Mouse (Mus musculus) kidney, embryonic 14.5 days (tissue): ENCODE measurements at regions not wholly inside any gene's neighbourhood (a gene's known extent, or its start where the extent isn't known, plus 50 kb on each side); places are given as distances from the start of the nearest gene placed in this dataset.

Experiments
- ATAC-seq: fragments of 200-750 bp; cut with Nextera tagmentation; 2 replicates; pipeline ENCODE4 v1.8.0; 2017; ENCODE audit warnings: moderate number of reproducible peaks, mild to moderate bottlenecking, moderate TSS enrichment, moderate library complexity; ENCODE audit not compliant: low FRiP score, low TSS enrichment
- H3K27ac ChIP-seq: fragments of 300-500 bp; sonication (generic); 2 replicates; pipeline ENCODE4 v1.5.1; 2014; ENCODE audit warnings: low read depth, mild to moderate bottlenecking, low read length, moderate library complexity, mixed read lengths
- H3K27me3 ChIP-seq: fragments of 300-500 bp; sonication (generic); 2 replicates; pipeline ENCODE4 v1.6.1; 2014; ENCODE audit warnings: mild to moderate bottlenecking, low read length; ENCODE audit not compliant: control insufficient read depth, insufficient read depth
- H3K36me3 ChIP-seq: fragments of 300-500 bp; sonication (generic); 2 replicates; pipeline ENCODE4 v1.6.1; 2014; ENCODE audit warnings: low read length, mixed read lengths; ENCODE audit not compliant: control insufficient read depth, insufficient read depth
- H3K4me1 ChIP-seq: fragments of 300-500 bp; sonication (generic); 2 replicates; pipeline ENCODE4 v1.6.1; 2014; ENCODE audit warnings: low read length, mixed read lengths; ENCODE audit not compliant: control insufficient read depth, insufficient read depth
- H3K4me2 ChIP-seq: fragments of 300-500 bp; sonication (generic); replicated peaks from 2 replicates; pipeline ENCODE4 v1.6.1; 2014; ENCODE audit warnings: low read depth, mild to moderate bottlenecking, low read length
- H3K4me3 ChIP-seq: fragments of 300-500 bp; sonication (generic); 2 replicates; pipeline ENCODE4 v1.5.1; 2014; ENCODE audit warnings: mild to moderate bottlenecking, low read length
- H3K9ac ChIP-seq: fragments of 300-500 bp; sonication (generic); 2 replicates; pipeline ENCODE4 v1.6.1; 2014; ENCODE audit warnings: low read depth, mild to moderate bottlenecking, low read length, moderate library complexity
- H3K9me3 ChIP-seq: fragments of 300-500 bp; sonication (generic); 2 replicates; pipeline ENCODE4 v1.6.1; 2016; ENCODE audit warnings: low read length; ENCODE audit not compliant: control insufficient read depth
- WGBS: fragments of 180-500 bp; shearing (Covaris S2); extraction: QIAGEN DNeasy Blood & Tissue Kit; methylation state at CpG from one replicate; pipeline ENCODE4 v1.1.7; 2014; 5-methylcytosine and 5-hydroxymethylcytosine counted together

GRCm38 (mm10) chr13:51912477-51912876 is 66.0 kb downstream of the Gadd45g start:
- no peak overlapping the region for H3K27ac ChIP-seq
- no peaks in the 10 kb centered on the region for H3K27me3 ChIP-seq
- WGBS: 57% methylated on average over 5 of the region's 5 CpGs
- no peaks in the 10 kb centered on the region for H3K9me3 ChIP-seq
- H3K36me3 ChIP-seq: no peaks in the 10 kb centered on the region
- no peak for ATAC-seq
- peaks cover 6% of the 10 kb centered on the region for H3K4me1 ChIP-seq
- H3K4me3 ChIP-seq: no peak overlapping the region
- no peak overlapping the region for H3K4me2 ChIP-seq
- H3K9ac ChIP-seq: no peak overlapping the region

DNA sequence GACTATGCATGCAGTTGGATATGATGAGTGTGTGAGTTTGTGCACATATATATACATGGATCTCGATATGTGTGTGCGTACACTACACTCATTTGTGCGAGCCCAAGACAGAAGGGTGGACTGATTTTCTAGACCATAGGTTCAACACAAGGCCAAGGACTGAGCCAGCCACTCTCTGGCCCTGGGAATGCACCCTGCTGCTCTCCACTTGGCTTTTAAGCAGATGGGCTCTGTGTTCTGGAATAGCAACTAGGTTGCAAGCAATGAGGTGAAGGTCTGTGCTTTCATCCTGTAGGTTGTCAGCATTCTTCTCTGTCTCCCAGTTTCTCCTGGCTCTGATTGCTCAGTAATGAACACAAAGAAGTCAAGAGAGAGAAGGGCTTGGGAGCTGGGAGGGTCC is 66.5 kb downstream of the Gadd45g start:
- no peak overlapping the region for H3K27ac ChIP-seq
- 95% methylated on average over 3 of the region's 3 CpGs for WGBS
- no peaks in the 10 kb centered on the region for H3K9me3 ChIP-seq
- H3K9ac ChIP-seq: no peak overlapping the region
- no peaks in the 10 kb centered on the region for H3K36me3 ChIP-seq
- H3K4me2 ChIP-seq: no peak overlapping the region
- ATAC-seq: no peak
- no peak overlapping the region for H3K4me3 ChIP-seq
- peaks cover 12% of the 10 kb centered on the region for H3K4me1 ChIP-seq
- no peaks in the 10 kb centered on the region for H3K27me3 ChIP-seq

DNA sequence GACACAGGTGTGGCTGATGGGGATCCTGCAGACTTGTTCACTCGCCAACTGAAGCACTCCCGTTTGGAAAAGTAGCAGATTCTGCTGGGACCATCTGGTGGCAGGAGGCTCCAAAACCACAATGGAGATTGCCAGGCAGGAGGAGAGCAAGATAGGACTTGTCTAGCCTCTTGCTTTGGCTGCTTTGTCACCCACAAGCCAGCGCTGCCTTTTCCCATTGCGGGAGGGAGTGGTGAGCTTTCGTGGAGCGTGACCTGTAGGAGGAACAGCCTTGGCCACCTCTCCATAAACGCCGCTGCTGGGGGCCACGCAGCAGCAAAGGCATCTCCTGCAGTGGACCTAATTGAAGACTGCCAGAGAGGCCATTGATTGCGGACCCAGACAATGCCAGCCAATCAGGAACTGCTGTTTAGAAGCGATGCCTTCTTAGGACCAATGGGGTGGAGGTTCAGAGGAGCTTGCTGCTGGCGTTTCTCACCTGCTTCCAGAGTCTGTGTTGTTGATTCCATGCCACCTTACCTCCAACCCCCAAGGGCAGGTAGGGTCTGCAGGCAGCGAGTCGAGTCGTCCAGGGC is 70.3 kb downstream of the Gadd45g start:
- WGBS: 41% methylated on average over 15 of the region's 15 CpGs
- Histone ChIP-seq H3K27ac (no peak overlapping the region), H3K9me3 (no peaks in the 10 kb centered on the region), H3K4me1 (peaks cover 40% of the 10 kb centered on the region), H3K9ac (no peak overlapping the region), H3K36me3 (no peaks in the 10 kb centered on the region), H3K4me3 (no peak overlapping the region), H3K27me3 (no peaks in the 10 kb centered on the region), H3K4me2 (no peak overlapping the region; the same call in 1 of the 2 replicates)
- ATAC-seq: no peak

GRCm38 (mm10) chr13:51917658-51918057 is 71.2 kb downstream of the Gadd45g start:
- 35% methylated on average over 7 of the region's 7 CpGs for WGBS
- Histone ChIP-seq H3K36me3 (no peaks in the 10 kb centered on the region), H3K27me3 (no peaks in the 10 kb centered on the region), H3K4me2 (no peak overlapping the region), H3K9ac (no peak overlapping the region), H3K27ac (no peak overlapping the region), H3K4me1 (peaks cover 40% of the 10 kb centered on the region), H3K4me3 (no peak overlapping the region), H3K9me3 (no peaks in the 10 kb centered on the region)
- no peak for ATAC-seq

GRCm38 (mm10) chr13:51918108-51918507 is 71.6 kb downstream of the Gadd45g start:
- Histone ChIP-seq H3K36me3 (no peaks in the 10 kb centered on the region), H3K27me3 (no peaks in the 10 kb centered on the region), H3K4me2 (no peak overlapping the region), H3K4me1 (peaks cover 40% of the 10 kb centered on the region), H3K27ac (no peak overlapping the region), H3K9ac (no peak overlapping the region), H3K4me3 (no peak overlapping the region), H3K9me3 (no peaks in the 10 kb centered on the region)
- no peak; the same call in 1 of the 2 replicates for ATAC-seq
- WGBS: 37% methylated on average over 8 of the region's 8 CpGs

DNA sequence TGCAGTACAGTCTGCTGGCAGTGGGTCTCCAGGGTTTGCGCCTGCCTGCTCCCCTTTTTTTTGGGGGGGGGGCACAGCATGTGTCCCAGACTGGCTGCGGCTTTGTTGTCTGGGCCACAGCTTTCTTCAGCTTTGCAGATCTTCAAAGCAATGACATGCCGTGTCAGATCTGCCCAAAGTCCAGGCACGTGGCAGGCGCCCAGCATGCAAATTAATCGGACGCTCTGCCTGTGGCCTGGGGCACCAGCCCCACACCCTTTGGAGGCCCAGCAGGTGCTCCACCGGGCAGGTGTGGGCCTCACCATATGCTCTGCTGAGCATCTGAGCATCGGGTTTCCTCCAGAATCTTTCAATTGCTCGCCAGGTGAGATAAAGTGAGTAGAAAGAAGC is 72.3 kb downstream of the Gadd45g start:
- H3K9ac ChIP-seq: no peak overlapping the region; the same call in 1 of the 2 replicates
- ATAC-seq: no peak

DNA sequence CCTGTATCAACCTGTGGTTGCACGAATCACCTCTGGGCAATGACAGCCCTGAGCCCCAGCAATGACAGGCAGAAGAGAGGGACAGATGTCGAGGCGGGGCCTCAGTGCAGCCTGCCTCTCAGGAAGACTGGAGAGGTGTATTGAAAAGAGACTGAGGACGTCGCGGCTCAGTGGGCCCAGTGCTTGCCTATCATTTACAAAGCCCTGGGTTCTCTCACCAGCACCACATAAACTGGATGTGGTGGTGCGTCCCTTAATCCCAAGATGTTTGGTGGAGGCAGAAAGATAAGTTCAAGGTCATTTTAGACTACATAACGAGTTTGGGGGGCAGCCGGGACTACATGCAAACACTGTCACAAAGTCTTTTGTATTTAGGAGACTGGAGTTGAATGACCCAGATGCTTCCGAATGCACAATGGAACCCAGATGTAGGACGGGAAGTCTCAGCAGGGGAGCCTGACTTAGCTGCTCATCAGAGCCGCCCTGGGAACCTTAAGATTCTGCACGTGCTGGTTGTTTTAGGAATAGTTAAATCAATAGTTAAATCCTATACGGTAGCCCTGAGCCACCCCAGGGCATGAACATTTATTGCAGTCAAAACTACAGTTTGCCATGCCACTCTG is 72.8 kb downstream of the Gadd45g start:
- no peak for ATAC-seq
- WGBS: 30% methylated on average over 14 of the region's 14 CpGs
- Histone ChIP-seq H3K4me3 (no peak overlapping the region), H3K27ac (no peak overlapping the region), H3K27me3 (no peaks in the 10 kb centered on the region), H3K9me3 (no peaks in the 10 kb centered on the region), H3K9ac (no peak overlapping the region), H3K4me1 (peaks cover 40% of the 10 kb centered on the region), H3K4me2 (no peak overlapping the region), H3K36me3 (no peaks in the 10 kb centered on the region)

More for the DNA sequence above, 72.3 kb downstream of the Gadd45g start:
- WGBS: 27% methylated on average over 10 of the region's 10 CpGs
- no peaks in the 10 kb centered on the region for H3K36me3 ChIP-seq
- H3K4me1 ChIP-seq: peaks cover 40% of the 10 kb centered on the region
- no peak overlapping the region for H3K27ac ChIP-seq
- H3K4me2 ChIP-seq: no peak overlapping the region
- no peaks in the 10 kb centered on the region for H3K9me3 ChIP-seq
- no peaks in the 10 kb centered on the region for H3K27me3 ChIP-seq
- H3K4me3 ChIP-seq: no peak overlapping the region

GRCm38 (mm10) chr13:51919937-51920336 is 73.5 kb downstream of the Gadd45g start:
- H3K4me1 ChIP-seq: peaks cover 40% of the 10 kb centered on the region

GRCm38 (mm10) chr13:51920511-51921351 is 74.3 kb downstream of the Gadd45g start:
- no peak overlapping the region; the same call in 1 of the 2 replicates for H3K4me2 ChIP-seq
- peak overlapping the region; percentile 63 for H3K27ac ChIP-seq
- H3K9me3 ChIP-seq: no peaks in the 10 kb centered on the region
- H3K9ac ChIP-seq: no peak overlapping the region
- H3K4me3 ChIP-seq: no peak overlapping the region
- peaks cover 40% of the 10 kb centered on the region for H3K4me1 ChIP-seq
- WGBS: 6% methylated on average over 15 of the region's 15 CpGs
- no peaks in the 10 kb centered on the region for H3K36me3 ChIP-seq
- no peaks in the 10 kb centered on the region for H3K27me3 ChIP-seq
- ATAC-seq: peak; percentile 65

More at GRCm38 (mm10) chr13:51919937-51920336, 73.5 kb downstream of the Gadd45g start:
- Histone ChIP-seq H3K27me3 (no peaks in the 10 kb centered on the region), H3K9ac (no peak overlapping the region), H3K4me3 (no peak overlapping the region), H3K36me3 (no peaks in the 10 kb centered on the region), H3K27ac (peak overlapping the region; percentile 63; the same call in 1 of the 2 replicates), H3K9me3 (no peaks in the 10 kb centered on the region), H3K4me2 (no peak overlapping the region)
- ATAC-seq: no peak
- 44% methylated on average over 3 of the region's 3 CpGs for WGBS
